Mouse (Mus musculus) ovary, postnatal 36 days (tissue): ENCODE results near the gene Zfp3.

ENCODE experiments used
- DNase-seq: peaks from one replicate; pipeline ENCODE4 v3.0.0; 2022; ENCODE audit warnings: low spot score, mixed read lengths

Gene Zfp3

DNA sequence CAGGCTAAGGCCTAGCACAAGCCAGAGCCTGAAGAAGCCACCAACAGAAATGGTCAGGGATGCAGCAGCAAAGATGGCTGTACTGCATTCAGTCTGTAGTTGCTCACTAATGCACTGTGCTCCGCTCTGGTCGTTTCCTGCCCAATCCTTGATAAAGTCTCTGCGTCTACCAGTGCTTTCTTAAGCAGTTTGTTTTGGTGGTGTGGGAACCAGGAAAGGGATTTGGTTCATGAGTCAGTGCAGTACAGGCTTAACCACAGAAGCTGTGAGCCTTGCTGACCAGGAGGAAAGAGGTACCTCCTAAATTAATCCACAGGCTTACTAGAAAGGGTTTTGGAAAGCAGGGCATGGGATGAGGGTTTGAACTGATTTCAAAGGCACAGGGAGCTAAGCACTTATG, 44.1 kb downstream of the Zfp3 start:
- DNase-seq, result no peak

DNA sequence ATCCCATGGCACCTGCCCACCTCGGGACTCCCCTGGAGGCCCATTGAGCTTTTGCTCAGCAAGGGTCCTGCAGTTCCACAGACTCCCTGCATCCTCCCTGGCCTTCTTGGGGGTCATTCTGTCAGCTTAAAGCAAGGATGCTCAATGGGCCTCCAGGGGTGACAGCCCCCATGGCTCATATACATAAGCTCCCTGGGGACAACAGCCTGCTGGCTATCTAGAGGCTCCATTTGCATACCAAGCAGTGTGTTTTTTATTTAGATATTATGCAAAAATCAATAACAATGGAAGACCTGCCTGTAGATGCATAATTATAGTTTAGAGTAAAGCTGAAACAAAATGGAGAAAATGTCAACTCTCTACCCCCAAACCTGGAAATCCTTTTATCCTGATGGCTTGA, 45.0 kb downstream of the Zfp3 start:
- no peak for DNase-seq

DNA sequence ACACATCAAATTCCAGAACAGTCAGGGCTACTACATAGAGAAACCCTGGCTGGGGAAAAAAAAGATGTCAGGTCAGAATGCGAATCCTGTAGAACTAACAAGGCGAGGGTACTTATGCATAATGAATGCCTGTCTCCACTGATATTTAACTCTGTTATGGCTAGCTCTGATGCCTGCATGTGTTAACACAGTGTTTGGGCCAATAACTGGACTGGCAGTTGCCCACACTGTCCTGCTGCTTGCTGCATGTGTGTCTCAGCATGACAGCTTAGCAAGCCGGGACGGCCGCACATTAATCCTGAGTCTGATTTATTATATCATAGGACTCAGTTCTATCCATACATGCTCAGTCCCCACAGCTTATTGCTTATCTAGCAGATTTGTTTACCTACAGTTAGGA, 47.0 kb downstream of the Zfp3 start:
- DNase-seq, result no peak

DNA sequence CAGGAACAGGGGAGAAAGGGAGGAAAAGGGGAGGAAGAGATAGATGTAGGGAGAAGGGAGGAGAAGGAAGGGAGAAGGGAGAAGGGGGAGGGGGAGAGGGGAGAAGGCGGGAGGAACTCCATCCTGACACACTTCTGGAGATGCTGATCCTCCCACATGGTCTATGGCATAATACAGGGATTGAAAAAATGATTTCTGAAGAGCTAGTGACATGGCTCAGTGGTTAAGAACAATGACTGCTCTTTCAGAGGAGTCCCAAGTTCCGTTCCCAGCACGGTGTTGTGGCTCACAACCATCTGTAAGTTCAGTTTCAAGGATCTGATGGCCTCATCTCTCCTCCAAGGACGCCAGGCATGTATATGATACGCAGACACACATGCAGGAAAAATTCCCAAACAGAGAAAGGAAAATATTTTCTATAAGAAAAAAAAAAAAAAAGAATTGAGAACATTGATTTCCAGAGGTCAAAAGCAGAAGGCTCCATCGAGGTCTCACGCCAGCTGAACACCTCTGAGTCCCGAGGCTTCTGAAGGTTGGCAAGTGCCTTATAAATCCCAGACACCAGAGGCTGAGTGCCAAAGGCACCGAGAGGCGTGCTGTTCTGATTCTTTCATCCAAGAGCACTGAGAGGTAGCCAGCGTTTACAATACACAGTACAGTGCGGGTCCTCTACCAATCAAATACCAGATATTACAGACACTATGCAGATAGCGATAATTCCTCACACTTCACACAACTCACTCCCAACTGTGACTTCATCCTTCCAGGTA, 47.6 kb downstream of the Zfp3 start:
- DNase-seq, result no peak

DNA sequence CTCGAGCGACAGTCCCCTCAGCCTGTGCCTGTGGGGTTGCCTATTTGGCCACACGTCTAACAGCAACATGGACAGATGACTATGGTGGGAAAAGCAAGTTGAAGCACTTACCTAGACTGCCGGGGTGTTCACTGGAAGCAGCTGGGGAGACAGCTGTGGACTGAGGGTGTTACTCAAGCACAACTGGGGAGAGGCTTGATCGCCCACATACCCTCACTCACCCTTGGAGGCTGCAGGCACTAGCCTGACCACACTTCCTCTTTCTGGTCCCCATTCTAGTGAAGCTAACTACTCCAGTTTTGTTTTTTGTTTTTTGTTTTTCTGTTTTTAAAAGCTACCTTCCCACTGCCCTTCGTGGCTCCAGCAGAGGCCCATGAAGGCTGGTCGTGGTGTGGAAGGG, 48.4 kb downstream of the Zfp3 start, which contains the start of gene Scimp:
Gene Scimp (minus strand): TSS at position 222 of the 400 bp plus-strand sequence.
- no peak for DNase-seq

DNA sequence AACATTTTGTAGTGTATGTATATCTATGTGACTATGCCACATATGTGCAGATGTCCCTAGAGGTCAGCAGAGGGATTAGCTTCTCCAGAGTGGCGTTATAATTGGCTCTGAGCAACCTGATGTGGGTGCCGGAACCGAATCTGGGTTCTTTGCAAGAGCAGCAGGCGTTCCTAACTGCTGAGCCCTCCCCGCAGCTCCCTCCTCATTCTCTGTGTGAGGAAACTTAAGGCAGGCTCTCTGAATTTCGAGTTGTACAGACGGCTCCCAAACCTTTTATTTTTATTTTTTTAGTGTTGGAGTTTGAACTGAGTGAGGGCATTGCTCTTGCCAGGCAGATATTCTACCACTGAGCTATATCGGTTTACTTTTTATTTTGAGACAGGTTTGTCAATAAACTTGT, 51.1 kb downstream of the Zfp3 start:
- DNase-seq, result no peak

DNA sequence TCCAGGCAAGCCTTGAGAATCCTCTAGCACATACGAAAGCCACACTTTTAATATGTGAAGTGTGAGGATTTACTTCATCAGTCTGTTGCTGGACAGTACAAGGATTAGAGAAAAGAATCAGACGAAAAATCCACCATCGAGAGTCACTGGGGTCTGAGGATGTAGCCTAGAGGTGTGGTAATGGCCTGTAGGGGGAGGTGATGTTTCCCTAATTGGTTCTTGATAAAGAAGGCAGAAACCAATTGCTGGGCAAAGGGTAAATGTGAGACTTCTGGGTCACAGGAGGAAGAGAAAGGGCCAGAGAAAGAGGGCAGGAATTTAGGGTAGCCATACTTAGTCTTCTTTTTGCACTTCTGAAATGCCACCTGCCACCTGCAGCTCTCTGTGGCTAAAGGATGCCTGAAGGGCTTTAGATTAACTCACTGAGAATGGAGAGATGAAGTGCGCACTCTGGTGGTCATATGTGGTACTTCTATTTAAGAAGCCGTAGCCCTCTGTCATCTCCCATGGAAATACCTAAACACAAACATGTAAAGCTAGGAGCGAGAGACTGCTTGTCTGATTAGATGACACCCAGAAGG, 51.6 kb downstream of the Zfp3 start:
- no peak for DNase-seq

DNA sequence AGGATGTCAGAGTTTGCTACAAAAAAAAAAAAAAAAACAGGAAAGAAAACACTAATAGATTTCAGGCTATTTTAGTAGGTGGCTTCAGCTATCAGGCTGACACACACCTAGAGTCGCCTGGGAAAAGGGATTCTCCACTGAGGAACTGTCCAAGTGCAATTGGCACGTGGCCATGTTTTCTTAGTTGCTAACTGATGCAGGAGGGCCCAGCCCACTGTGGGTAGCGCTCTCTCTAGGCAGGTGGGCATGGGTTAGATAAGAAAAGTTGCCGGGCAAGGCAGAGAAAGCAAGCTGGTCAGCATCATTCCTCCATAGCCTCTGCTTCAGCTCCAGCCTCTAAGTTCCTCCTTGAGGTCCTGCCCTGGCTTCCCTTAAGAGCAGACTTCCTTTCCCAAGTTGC, 52.8 kb downstream of the Zfp3 start:
- DNase-seq, result no peak

DNA sequence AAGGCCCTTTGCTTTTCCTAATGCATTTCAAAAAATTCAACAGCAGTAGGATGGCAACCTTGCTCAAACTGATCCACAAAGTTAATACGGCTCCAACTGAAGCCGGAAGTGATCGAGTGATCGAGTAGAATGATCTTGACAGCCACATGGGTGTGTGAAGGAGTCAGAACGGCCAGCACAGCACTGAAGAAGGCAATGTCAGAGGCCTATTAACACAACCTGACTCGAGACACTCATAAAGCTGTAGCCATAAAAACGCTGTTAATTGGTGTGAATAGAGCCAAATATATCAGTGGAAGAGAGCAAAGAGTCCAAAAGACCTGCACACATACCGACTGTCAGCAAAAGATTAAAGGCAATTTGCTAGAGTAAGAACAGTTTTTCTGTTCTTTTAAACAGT, 56.1 kb downstream of the Zfp3 start:
- no peak for DNase-seq

DNA sequence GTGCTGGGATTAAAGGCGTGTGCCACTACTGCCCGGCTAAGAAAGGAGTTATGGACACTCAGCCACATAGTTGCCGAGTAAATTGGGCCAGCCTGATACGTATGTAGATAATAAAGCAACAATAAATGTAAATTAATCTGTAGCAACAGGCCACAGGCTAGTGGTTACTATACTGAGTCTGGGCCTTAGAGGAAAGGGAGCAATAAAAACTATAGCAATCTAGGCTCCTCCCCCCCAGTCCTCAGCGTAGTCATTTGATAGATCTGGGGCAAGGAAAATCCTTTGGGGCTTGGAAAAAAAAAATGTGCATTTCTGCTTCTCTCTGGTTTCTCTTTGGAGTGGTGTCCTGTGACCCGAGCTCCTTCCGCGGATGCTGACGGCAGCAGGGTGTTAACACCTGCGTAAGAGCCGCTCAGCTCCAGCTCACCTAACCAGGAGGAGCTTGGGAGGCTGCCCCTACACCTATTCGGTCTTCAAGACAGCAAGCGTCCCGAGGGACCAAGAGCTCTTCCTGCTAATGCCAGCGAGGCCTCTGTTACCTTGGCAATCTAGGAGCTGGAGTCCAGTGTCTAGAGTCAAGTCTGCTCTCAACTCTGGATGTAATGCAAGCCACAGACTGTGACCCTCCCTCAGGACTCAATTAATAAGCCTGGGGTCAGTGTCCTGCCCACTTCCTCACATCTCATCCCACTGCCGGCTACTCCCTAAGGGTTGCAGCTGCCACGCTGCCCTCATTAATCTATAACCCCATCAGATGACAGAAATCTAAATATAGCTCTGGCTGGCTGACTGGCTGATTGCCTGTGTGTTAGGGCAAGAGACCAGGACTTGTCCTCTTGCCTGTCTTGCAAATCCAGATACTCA, 58.0 kb downstream of the Zfp3 start:
- peak; percentile 40 for DNase-seq
